Mouse (Mus musculus) midbrain, postnatal 0 days (tissue): ENCODE data around the gene Gm15517. TPM values are rescaled to one million over a fixed set of nuclear protein-coding genes. Genes with fewer than 3 reads are reported as not detected.

Experiments used
- ATAC-seq: fragments of 200-750 bp; cut with Nextera tagmentation; 2 replicates; pipeline ENCODE4 v1.8.0; 2017; ENCODE audit warnings: moderate number of reproducible peaks, mild to moderate bottlenecking, moderate TSS enrichment, moderate library complexity; ENCODE audit not compliant: low FRiP score
- DNase-seq: peaks from one replicate; pipeline ENCODE4 v3.0.0-alpha.2; 2015; ENCODE audit warnings: low spot score
- H3K27ac ChIP-seq: fragments of 300-500 bp; sonication (generic); 2 replicates; pipeline ENCODE4 v1.5.1; 2014; ENCODE audit warnings: low read depth, mild to moderate bottlenecking, low read length, mixed read lengths
- H3K27me3 ChIP-seq: fragments of 300-500 bp; sonication (generic); 2 replicates; pipeline ENCODE4 v1.6.1; 2014; ENCODE audit warnings: low read length, control low read depth, mixed read lengths; ENCODE audit not compliant: insufficient read depth
- H3K36me3 ChIP-seq: fragments of 300-500 bp; sonication (generic); 2 replicates; pipeline ENCODE4 v1.6.1; 2014; ENCODE audit warnings: low read length, control low read depth, mixed read lengths; ENCODE audit not compliant: insufficient read depth
- H3K4me1 ChIP-seq: fragments of 300-500 bp; sonication (generic); 2 replicates; pipeline ENCODE4 v1.6.1; 2014; ENCODE audit warnings: mild to moderate bottlenecking, control low read depth, antibody characterized with exemption, low read length, mixed read lengths; ENCODE audit not compliant: insufficient read depth
- H3K4me2 ChIP-seq: fragments of 300-500 bp; sonication (generic); 2 replicates; pipeline ENCODE4 v1.6.1; 2014; ENCODE audit warnings: low read depth, mild to moderate bottlenecking, low read length, mixed read lengths; ENCODE audit not compliant: poor library complexity, severe bottlenecking
- H3K4me3 ChIP-seq: fragments of 300-500 bp; sonication (generic); 2 replicates; pipeline ENCODE4 v1.5.1; 2014; ENCODE audit warnings: low read depth, mild to moderate bottlenecking, low read length, moderate library complexity
- H3K9ac ChIP-seq: fragments of 300-500 bp; sonication (generic); replicated peaks from 2 replicates; pipeline ENCODE4 v1.6.1; 2014; ENCODE audit warnings: mild to moderate bottlenecking, low read length, moderate library complexity, mixed read lengths; ENCODE audit not compliant: poor library complexity, severe bottlenecking
- H3K9me3 ChIP-seq: fragments of 300-500 bp; sonication (generic); 2 replicates; pipeline ENCODE4 v1.6.1; 2016; ENCODE audit warnings: low read length, control low read depth
- CTCF ChIP-seq: IDR thresholded peaks from 2 replicates; pipeline ENCODE4 v1.5.1; 2016; ENCODE audit warnings: antibody characterized with exemption, mild to moderate bottlenecking
- WGBS: fragments of 180-500 bp; shearing (Covaris S2); extraction: QIAGEN DNeasy Blood & Tissue Kit; methylation state at CpG from one replicate; pipeline ENCODE4 v1.1.7; 2014; 5-methylcytosine and 5-hydroxymethylcytosine counted together
- polyA plus RNA-seq: library from polyadenylated mRNA; unstranded; fragments of >200 nt; fragmentation: Nextera tagmentation; extraction: Ambion mirVana; gene quantifications from 2 replicates; pipeline ENCODE4 v1.2.1, GENCODE M21; 2015
- total RNA-seq: library from RNA; depleted of rRNA; stranded (reverse); fragments of >200 nt; gene quantifications from 2 replicates; pipeline ENCODE4 v1.2.3, GENCODE M21; 2014

The Gm15517 gene
- total and polyA plus RNA-seq, 2 experiments from 2014 or later, result not detected

DNA sequence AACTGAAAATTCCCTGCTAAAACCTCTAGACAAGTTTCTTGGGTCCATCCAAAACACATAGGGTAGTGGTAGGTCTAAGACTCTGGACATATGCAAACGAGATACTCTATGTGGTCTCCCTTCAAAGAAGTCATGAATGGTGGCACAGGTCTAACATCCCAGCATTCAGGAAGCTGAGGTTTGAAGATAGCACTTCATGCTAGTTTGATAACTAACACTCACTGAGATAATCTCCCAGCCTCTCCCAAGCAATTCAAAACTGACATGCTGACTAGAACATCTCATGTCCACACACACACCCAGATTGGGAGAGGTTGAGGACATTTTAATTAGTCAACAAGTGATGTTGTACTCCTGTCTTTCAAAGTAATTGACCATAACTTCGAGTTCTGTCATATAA lies 21.3 kb upstream of the Gm15517 start:
- Histone ChIP-seq H3K36me3 (no peaks in the 10 kb centered on the region), H3K4me1 (no peaks in the 10 kb centered on the region), H3K9me3 (no peaks in the 10 kb centered on the region), H3K27me3 (no peaks in the 10 kb centered on the region), H3K4me3 (no peak overlapping the region), H3K27ac (no peak overlapping the region), H3K4me2 (no peak overlapping the region), H3K9ac (no peak overlapping the region)
- no peak for TF ChIP-seq CTCF
- 49% methylated on average over 2 of the region's 2 CpGs for WGBS
- DNase-seq, result no peak
- no peak for ATAC-seq

DNA sequence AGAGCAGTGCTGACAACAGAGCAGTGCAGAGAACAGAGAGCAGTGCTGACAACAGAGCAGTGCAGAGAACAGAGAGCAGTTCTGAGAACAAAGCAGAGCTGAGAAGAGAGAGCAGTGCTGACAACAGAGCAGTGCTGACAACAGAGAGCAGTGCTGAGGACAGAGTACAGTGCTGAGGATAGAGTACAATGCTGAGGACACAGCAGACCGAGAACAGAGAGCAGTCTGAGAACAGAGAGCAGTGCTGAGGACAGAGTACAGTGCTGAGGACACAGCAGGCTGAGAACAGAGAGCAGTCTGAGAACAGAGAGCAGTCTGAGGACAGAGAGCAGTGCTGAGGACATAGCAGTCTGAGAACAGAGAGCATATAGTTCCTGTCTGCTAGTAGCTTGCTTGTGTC lies 20.5 kb upstream of the Gm15517 start:
- no peak overlapping the region for H3K27ac ChIP-seq
- H3K4me3 ChIP-seq, result no peak overlapping the region
- 68% methylated on average over 1 of the region's 1 CpGs for WGBS
- TF ChIP-seq CTCF, result no peak
- H3K9me3 ChIP-seq, result no peaks in the 10 kb centered on the region
- no peak overlapping the region for H3K9ac ChIP-seq
- ATAC-seq (no peak), DNase-seq (no peak)
- no peaks in the 10 kb centered on the region for H3K36me3 ChIP-seq
- H3K4me2 ChIP-seq, result no peak overlapping the region
- peaks cover 3% of the 10 kb centered on the region; the same call in 1 of the 2 replicates for H3K4me1 ChIP-seq
- H3K27me3 ChIP-seq, result no peaks in the 10 kb centered on the region

DNA sequence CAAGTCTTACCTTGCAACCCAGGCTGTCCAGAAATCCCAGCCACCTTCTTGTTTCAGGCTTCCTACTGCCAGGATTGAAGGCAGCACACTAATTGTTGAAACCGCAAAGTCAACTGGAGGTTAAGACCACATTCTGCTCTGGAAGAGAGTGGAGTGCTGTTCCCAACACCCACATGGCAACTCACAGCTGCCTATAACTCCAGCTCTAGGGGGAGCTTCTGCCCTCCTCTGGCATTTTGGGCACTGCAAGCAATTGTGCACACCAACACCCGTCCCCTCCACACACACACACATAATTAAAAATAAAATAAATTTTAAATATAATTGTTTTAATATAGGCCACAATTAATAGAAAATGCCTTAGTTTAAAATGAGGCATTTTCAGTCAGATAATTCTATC lies 20.1 kb upstream of the Gm15517 start:
- no peak for TF ChIP-seq CTCF
- Histone ChIP-seq H3K4me2 (no peak overlapping the region), H3K4me3 (no peak overlapping the region), H3K27me3 (no peaks in the 10 kb centered on the region), H3K4me1 (peaks cover 3% of the 10 kb centered on the region; the same call in 1 of the 2 replicates), H3K36me3 (no peaks in the 10 kb centered on the region), H3K9ac (no peak overlapping the region), H3K9me3 (no peaks in the 10 kb centered on the region), H3K27ac (no peak overlapping the region)
- DNase-seq, result no peak
- no peak for ATAC-seq
- 69% methylated on average over 2 of the region's 2 CpGs for WGBS

DNA sequence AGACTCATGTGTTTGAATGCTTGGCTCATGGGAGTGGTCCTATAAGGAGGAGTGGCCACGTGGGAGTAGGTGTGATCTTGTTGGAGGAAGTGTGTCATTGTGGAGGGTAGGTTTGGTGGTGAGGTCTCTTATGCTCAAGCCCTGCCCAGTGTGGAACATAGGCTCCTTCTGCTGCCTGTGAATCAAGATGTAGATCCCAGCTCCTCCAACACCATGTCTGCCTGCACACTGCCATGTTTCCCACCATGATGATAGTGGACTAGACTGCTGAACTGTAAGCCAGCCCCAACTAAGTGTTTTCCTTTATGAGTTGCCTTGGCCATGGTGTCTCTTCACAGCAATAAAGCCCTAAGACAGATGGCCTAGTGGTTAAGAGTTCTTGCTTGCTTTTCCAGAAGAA lies 17.2 kb upstream of the Gm15517 start:
- 43% methylated on average over 1 of the region's 1 CpGs for WGBS
- peaks cover under 1% of the 10 kb centered on the region for H3K36me3 ChIP-seq
- no peak overlapping the region for H3K4me2 ChIP-seq
- DNase-seq (no peak), ATAC-seq (no peak)
- no peaks in the 10 kb centered on the region for H3K27me3 ChIP-seq
- H3K27ac ChIP-seq, result no peak overlapping the region
- no peak overlapping the region for H3K4me3 ChIP-seq
- H3K4me1 ChIP-seq, result peaks cover 7% of the 10 kb centered on the region; the same call in 1 of the 2 replicates
- TF ChIP-seq CTCF, result no peak
- H3K9ac ChIP-seq, result no peak overlapping the region
- H3K9me3 ChIP-seq, result no peaks in the 10 kb centered on the region

DNA sequence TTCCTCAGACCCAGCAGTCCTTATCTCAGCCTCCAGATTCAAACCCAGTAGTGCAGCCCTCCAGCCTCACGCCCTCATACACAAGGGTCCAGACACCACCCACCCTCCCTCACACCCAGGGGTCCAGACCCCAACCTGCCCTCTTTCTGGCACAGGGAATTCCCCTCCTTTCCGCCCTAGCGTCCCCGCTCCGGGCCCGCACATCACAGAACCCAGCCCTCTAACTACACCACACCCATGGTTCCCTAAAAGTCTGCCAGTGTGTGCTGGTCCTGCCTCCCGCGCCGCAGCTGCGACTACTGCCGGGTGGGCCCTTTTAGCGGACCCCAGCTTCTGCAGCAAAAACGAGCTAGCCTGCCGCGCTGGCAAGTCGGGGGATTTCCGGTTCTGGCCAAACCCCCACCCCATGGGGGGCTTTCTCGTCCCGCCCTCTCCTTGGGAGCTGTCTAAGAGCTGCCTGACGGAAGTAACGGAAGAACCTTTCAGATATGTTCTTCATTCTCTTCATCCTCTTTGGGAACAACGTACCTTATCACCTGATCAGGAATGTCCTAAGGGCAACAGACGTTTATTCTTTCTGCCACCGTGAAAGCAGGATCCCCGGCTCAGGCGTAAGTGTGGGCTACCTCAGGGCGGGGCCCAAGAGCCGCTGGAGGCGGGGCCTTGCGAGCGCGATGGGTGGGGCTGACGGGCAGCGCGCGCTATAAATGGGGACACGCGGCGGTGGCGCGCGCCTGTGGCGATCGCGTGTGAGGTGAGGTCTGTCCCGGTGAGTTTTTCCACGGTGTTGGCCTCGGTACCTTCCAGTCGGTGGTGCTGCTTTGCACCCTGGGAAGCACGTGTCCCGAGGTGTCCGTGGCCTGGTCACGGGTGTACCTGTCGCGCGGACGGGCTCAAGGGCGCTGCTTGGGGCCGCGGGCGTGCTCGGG lies 14.9 kb upstream of the Gm15517 start, which contains the start of the genes 1700028J19Rik and 2410002F23Rik:
TSS of gene 1700028J19Rik (minus strand) at position 641 of the 929 bp plus-strand sequence.
TSS of gene 2410002F23Rik (plus strand) at position 668 of the 929 bp plus-strand sequence.
- ATAC-seq, result peak; percentile 89
- Histone ChIP-seq H3K36me3 (peaks cover 16% of the 10 kb centered on the region), H3K4me2 (peak within 1 kb of the TSS; percentile 86), H3K9ac (peak within 1 kb of the TSS; percentile 100), H3K4me3 (peak within 1 kb of the TSS; percentile 83), H3K9me3 (no peaks in the 10 kb centered on the region), H3K4me1 (peaks cover 7% of the 10 kb centered on the region; the same call in 1 of the 2 replicates), H3K27ac (peak within 1 kb of the TSS; percentile 100), H3K27me3 (no peaks in the 10 kb centered on the region)
- DNase-seq, result peak; percentile 97
- no peak for TF ChIP-seq CTCF
- WGBS, result under 1% methylated on average over 61 of the region's 62 CpGs

DNA sequence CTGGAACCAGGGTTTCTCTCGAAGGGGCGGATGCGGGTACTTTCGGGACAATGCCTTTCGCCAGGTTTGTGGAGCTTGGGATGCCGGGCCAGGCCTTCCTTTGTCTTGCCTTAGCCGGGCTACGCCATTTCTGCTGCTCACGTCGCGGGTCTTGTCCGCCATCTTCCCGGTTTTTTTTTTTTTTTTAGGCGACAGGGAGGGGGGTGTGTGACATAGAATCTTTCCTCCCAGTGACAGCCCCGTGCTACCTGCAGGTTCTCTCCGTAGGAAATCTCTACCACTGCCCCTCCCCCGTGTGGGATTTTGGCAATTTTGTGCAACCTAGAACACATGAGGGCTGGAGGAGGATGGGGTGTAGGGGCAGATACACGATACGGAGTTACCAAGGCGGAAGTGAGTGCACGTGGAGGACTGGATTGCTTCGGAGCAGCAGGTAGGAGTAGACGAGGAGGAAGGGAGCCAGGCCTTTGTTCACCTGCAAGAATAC lies 14.2 kb upstream of the Gm15517 start:
- peak; percentile 69 for DNase-seq
- WGBS, result under 1% methylated on average over 23 of the region's 23 CpGs

More for the DNA sequence above, 14.2 kb upstream of the Gm15517 start:
- peak overlapping the region; percentile 83 for H3K4me3 ChIP-seq
- no peaks in the 10 kb centered on the region for H3K27me3 ChIP-seq
- no peak for TF ChIP-seq CTCF
- peak overlapping the region; percentile 100 for H3K9ac ChIP-seq
- peaks cover 16% of the 10 kb centered on the region for H3K36me3 ChIP-seq
- peak overlapping the region; percentile 86 for H3K4me2 ChIP-seq
- no peaks in the 10 kb centered on the region for H3K9me3 ChIP-seq
- peak overlapping the region; percentile 100 for H3K27ac ChIP-seq
- H3K4me1 ChIP-seq, result peaks cover 7% of the 10 kb centered on the region; the same call in 1 of the 2 replicates
- peak; percentile 56 for ATAC-seq
